Mouse (Mus musculus) limb, embryonic 13.5 days (tissue): ENCODE measurements around the gene Pld5. TPM values are rescaled to one million over a fixed set of nuclear protein-coding genes. Genes with fewer than 3 reads are reported as not detected.
A peak's percentile ranks its signal among the peaks of the same experiment; 100 is the strongest.

Experiments
- ATAC-seq: fragments of 200-750 bp; cut with Nextera tagmentation; 2 replicates; pipeline ENCODE4 v1.8.0; 2017; ENCODE audit warnings: low read depth, moderate number of reproducible peaks, moderate TSS enrichment; ENCODE audit not compliant: low FRiP score
- H3K27ac ChIP-seq: fragments of 300-500 bp; sonication (generic); 2 replicates; pipeline ENCODE4 v1.5.1; 2015; ENCODE audit warnings: inconsistent platforms, mild to moderate bottlenecking, moderate library complexity
- H3K27me3 ChIP-seq: fragments of 300-500 bp; sonication (generic); 2 replicates; pipeline ENCODE4 v1.6.1; 2015; ENCODE audit warnings: mild to moderate bottlenecking, inconsistent platforms
- H3K36me3 ChIP-seq: fragments of 300-500 bp; sonication (generic); 2 replicates; pipeline ENCODE4 v1.6.1; 2015; ENCODE audit warnings: inconsistent platforms, mild to moderate bottlenecking, moderate library complexity
- H3K4me1 ChIP-seq: fragments of 300-500 bp; sonication (generic); 2 replicates; pipeline ENCODE4 v1.6.1; 2015; ENCODE audit warnings: inconsistent platforms
- H3K4me2 ChIP-seq: fragments of 300-500 bp; sonication (generic); replicated peaks from 2 replicates; pipeline ENCODE4 v1.6.1; 2015; ENCODE audit warnings: inconsistent platforms, mild to moderate bottlenecking, moderate library complexity
- H3K4me3 ChIP-seq: fragments of 300-500 bp; sonication (generic); 2 replicates; pipeline ENCODE4 v1.5.1; 2015; ENCODE audit warnings: moderate library complexity, mild to moderate bottlenecking, inconsistent platforms
- H3K9ac ChIP-seq: fragments of 300-500 bp; sonication (generic); 2 replicates; pipeline ENCODE4 v1.6.1; 2015; ENCODE audit warnings: mild to moderate bottlenecking, inconsistent platforms
- H3K9me3 ChIP-seq: fragments of 300-500 bp; sonication (generic); 2 replicates; pipeline ENCODE4 v1.6.1; 2016; ENCODE audit warnings: inconsistent platforms
- WGBS: fragments of 180-500 bp; shearing (Covaris S2); methylation state at CpG from one replicate; pipeline ENCODE4 v1.1.7; 2015; 5-methylcytosine and 5-hydroxymethylcytosine counted together
- polyA plus RNA-seq: library from polyadenylated mRNA; unstranded; fragments of >200 nt; fragmentation: Nextera tagmentation; extraction: Ambion mirVana; gene quantifications from 2 replicates; pipeline ENCODE4 v1.2.1, GENCODE M21; 2015

Gene Pld5
- polyA plus RNA-seq, 1 experiment from 2014 or later = 0.88 TPM

DNA sequence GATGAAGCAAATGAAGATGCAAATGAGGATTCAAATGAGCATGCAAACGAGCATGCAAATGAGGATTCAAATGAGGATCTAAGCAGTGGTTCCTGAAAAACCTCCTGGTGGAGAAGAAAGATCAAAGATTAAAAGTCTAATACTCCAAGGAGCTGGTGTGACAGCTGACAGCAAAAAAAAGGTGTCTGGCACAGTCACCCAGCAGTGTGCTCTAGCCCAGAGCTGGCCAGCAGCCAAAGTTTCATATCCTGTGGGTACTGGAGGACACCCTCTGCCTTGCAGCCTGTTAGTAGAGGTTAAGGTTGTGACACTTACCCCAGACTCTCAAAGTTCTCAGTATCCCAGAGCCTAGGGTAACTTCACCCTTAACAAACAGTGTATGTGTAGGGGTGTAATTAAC, 199.7 kb downstream of the Pld5 start:
- H3K36me3 ChIP-seq = no peaks in the 10 kb centered on the region
- H3K4me1 ChIP-seq = no peaks in the 10 kb centered on the region
- WGBS = 73% methylated on average over 1 of the region's 1 CpGs
- H3K4me2 ChIP-seq = no peak overlapping the region
- H3K27ac ChIP-seq = no peak overlapping the region
- H3K9ac ChIP-seq = no peak overlapping the region
- H3K4me3 ChIP-seq = no peak overlapping the region
- no peaks in the 10 kb centered on the region for H3K27me3 ChIP-seq
- H3K9me3 ChIP-seq = no peaks in the 10 kb centered on the region
- 0 out of 2 replicates have a peak, but pooled peaks have one; percentile 43 for ATAC-seq

DNA sequence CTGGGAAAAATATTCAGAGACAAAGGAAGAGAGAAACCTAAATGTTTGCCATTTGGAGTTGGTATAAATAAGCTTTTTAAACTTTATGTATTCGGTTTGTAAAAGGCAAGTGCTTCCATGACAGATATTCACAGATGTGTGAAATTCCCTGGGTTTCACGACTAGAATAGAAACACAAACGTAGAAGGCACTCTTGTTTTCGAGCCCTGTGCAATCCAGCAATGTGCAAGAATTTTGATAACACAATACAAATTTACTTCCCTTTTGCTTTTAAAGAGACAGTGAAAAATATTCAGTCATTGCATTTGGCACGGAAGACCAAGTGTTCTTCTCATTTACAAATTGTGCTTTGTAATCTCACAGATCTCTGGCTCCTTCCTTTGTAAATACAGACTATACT, 200.6 kb downstream of the Pld5 start:
- Histone ChIP-seq H3K4me1 (no peaks in the 10 kb centered on the region), H3K27me3 (no peaks in the 10 kb centered on the region), H3K9ac (no peak overlapping the region), H3K9me3 (no peaks in the 10 kb centered on the region), H3K27ac (no peak overlapping the region), H3K4me2 (no peak overlapping the region), H3K4me3 (no peak overlapping the region), H3K36me3 (no peaks in the 10 kb centered on the region)
- WGBS = 69% methylated on average over 5 of the region's 5 CpGs
- no peak for ATAC-seq

DNA sequence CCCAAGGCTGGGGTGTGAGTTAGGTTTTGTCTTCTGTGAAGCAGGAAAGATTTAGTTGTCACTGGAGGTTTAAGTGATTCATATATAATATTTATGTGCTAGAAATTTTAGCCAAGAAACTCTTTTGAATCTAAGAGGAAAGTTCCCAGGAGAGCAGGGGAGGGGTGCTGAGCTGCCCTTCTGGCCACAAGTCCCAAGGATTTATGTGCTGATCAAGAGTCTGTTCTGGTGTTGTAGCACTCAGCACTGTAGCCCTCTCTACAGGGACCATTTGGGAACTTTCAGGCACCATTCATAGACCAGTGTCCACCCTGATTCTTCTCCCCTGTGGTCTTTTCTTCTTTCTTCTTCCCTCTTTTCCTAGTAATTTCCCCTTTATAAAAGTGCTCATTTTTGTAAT, 209.8 kb downstream of the Pld5 start:
- H3K27ac ChIP-seq = no peak overlapping the region
- H3K36me3 ChIP-seq = no peaks in the 10 kb centered on the region
- ATAC-seq = no peak
- no peaks in the 10 kb centered on the region for H3K27me3 ChIP-seq
- no peak overlapping the region for H3K9ac ChIP-seq
- no peak overlapping the region for H3K4me2 ChIP-seq
- no peak overlapping the region for H3K4me3 ChIP-seq
- H3K9me3 ChIP-seq = no peaks in the 10 kb centered on the region
- no peaks in the 10 kb centered on the region for H3K4me1 ChIP-seq

DNA sequence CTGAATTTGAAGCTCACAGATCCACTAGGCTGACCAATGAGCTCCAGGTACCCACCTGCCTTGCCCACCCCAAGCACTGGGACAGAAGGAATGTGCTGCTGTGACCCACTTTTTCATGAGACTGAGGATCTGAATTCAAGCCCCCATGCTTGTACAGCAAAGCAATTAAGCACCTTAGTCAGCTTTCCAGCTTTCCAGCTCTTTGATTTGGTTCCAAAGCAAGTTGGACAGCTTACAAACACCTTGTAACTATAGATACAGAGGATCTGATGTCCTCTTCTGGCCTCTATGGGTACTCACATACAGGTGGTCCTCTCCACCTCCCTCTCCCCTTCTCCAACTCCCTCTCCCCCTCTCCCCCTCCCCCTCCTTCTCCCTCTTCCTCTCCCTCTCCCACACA, 210.6 kb downstream of the Pld5 start:
- no peak for ATAC-seq
- H3K4me1 ChIP-seq = no peaks in the 10 kb centered on the region

DNA sequence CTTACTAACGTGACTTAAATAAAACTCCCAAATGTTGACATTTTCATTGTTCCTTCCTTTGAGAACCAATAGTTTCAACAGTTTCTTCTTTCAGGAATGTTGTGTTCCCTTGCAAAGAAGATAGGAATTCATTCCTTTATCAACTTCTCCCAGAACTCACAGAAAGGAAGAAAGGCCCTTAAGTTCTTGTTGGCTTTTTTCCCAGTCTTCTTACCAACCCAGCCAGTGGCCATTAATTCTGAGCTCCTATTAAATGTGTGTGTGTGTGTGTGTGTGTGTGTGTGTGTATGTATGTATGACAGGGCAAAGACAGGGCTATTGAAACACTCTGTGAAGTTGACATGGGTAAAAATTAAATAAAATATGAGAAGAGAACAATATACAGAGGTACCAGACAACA, 221.5 kb downstream of the Pld5 start:
- ATAC-seq = no peak
- no peaks in the 10 kb centered on the region for H3K4me1 ChIP-seq
- no peak overlapping the region for H3K9ac ChIP-seq
- H3K4me3 ChIP-seq = no peak overlapping the region
- H3K36me3 ChIP-seq = no peaks in the 10 kb centered on the region
- H3K4me2 ChIP-seq = no peak overlapping the region
- H3K9me3 ChIP-seq = no peaks in the 10 kb centered on the region
- WGBS = 73% methylated on average over 1 of the region's 1 CpGs
- no peak overlapping the region for H3K27ac ChIP-seq
- H3K27me3 ChIP-seq = no peaks in the 10 kb centered on the region

More for the DNA sequence above, 210.6 kb downstream of the Pld5 start:
- H3K4me3 ChIP-seq = no peak overlapping the region
- no peak overlapping the region for H3K9ac ChIP-seq
- H3K27ac ChIP-seq = no peak overlapping the region
- H3K4me2 ChIP-seq = no peak overlapping the region
- H3K36me3 ChIP-seq = no peaks in the 10 kb centered on the region
- no peaks in the 10 kb centered on the region for H3K9me3 ChIP-seq
- no peaks in the 10 kb centered on the region for H3K27me3 ChIP-seq

DNA sequence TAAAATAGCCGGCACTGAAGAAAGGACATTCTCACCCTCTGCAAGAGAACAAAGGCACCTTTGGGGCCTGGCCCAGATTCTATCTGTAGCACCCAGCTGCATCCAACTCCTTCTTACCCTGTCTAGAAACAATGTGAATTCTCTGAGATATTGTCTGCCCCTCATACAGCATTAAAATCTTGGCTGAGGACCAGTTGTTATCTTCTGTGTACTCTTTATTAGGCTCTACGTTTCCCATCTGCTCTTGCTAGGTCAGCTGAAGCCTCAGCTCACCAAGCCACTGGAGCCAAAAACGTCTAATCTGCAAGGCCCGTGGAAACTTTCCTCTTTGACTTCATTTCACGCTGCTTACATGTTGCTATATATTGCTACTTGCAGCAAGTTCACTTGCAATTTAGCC, 228.1 kb downstream of the Pld5 start:
- ATAC-seq = no peak
- Histone ChIP-seq H3K36me3 (no peaks in the 10 kb centered on the region), H3K4me3 (no peak overlapping the region), H3K9me3 (no peaks in the 10 kb centered on the region), H3K4me2 (no peak overlapping the region), H3K27me3 (no peaks in the 10 kb centered on the region), H3K27ac (no peak overlapping the region), H3K9ac (no peak overlapping the region), H3K4me1 (no peaks in the 10 kb centered on the region)
- 61% methylated on average over 5 of the region's 5 CpGs for WGBS

DNA sequence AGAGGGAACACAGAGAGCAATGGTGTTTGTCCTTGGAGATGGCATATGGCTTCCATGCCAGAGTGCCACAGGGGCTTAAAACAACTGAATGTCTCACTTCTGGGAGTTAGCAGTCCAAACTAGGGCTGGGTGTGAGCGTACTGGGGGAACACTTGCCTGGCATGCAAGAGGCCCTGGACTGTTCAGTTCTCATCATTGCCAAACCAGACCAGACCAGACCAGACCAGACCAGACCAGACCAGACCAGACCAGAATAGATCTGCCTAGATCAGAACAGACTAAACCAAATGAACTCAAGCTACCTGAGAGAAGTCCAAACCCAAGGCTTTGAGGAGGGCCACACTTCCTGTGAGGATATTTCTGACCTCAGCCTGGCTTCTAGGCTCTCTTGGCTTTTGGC, 228.7 kb downstream of the Pld5 start:
- Histone ChIP-seq H3K9me3 (no peaks in the 10 kb centered on the region), H3K27ac (no peak overlapping the region), H3K36me3 (no peaks in the 10 kb centered on the region), H3K27me3 (no peaks in the 10 kb centered on the region), H3K4me3 (no peak overlapping the region), H3K4me2 (no peak overlapping the region), H3K9ac (no peak overlapping the region), H3K4me1 (no peaks in the 10 kb centered on the region)
- no peak for ATAC-seq
- 100% methylated on average over 1 of the region's 1 CpGs for WGBS

DNA sequence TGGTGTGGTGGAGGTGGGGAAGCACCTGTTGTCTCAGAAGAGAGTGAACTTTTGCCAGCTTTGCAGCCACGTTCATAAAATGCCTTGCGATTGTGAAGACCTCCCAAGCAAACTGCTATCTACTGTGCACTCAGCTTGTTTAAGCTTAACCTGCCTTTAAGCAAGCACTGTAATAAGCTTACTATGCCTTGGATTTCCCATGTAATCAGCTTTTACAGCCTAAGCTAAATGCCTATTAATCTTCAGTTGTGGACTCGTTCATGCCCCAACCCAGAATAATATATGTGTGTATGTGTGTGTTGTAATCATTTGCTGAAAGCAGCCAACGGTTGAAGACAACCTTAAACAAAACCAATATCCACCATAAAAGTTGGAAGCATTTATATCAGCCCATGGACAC, 232.1 kb downstream of the Pld5 start:
- no peaks in the 10 kb centered on the region for H3K27me3 ChIP-seq
- H3K27ac ChIP-seq = no peak overlapping the region
- no peaks in the 10 kb centered on the region for H3K9me3 ChIP-seq

DNA sequence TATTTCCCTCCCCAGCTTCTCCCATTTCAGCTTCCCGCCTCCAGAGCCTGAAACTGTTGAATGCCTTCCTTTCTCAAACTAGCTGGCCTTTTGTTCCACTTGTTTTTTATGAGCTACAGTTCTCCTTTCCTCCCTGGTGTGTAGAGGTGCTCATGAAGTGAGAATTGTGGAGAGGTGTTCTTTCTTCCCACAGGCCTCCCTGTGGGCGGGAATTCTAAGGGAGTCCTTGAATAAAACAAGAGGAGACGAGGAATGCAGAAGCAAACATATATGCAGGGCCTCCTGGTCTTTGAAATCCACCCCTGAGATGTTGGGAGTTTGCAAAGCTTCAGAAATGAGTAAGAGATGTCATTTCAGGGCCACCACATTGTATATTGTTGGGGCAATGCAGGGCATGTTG, 235.2 kb downstream of the Pld5 start:
- Histone ChIP-seq H3K27me3 (no peaks in the 10 kb centered on the region), H3K9me3 (peaks cover 6% of the 10 kb centered on the region; the same call in 1 of the 2 replicates), H3K4me2 (no peak overlapping the region), H3K27ac (no peak overlapping the region), H3K4me3 (no peak overlapping the region), H3K9ac (no peak overlapping the region), H3K4me1 (no peaks in the 10 kb centered on the region), H3K36me3 (no peaks in the 10 kb centered on the region)
- WGBS = 46% methylated on average over 3 of the region's 3 CpGs
- no peak for ATAC-seq

More for the DNA sequence above, 232.1 kb downstream of the Pld5 start:
- no peak overlapping the region for H3K4me3 ChIP-seq
- no peak overlapping the region for H3K9ac ChIP-seq
- H3K36me3 ChIP-seq = no peaks in the 10 kb centered on the region
- H3K4me2 ChIP-seq = no peak overlapping the region
- no peak for ATAC-seq
- no peaks in the 10 kb centered on the region for H3K4me1 ChIP-seq
- 54% methylated on average over 4 of the region's 4 CpGs for WGBS

DNA sequence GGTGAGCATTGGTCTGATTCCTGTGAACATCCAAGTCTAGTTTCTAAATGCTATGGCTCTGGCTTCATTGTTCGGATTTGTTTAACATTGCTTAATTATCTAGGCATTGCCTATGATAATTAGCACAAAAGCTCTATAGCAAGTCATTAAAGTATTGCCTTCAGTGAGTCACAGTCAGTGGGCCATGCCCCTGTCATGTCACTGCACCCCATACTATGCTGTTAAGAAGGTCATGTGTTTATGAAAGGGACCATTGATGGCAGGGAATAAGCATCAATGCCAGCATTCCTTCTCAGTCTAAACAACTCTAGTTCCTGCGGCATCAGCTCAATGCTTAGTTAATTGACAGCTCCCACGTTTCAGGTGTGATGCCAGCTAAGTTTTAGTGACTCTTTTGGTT, 239.1 kb downstream of the Pld5 start:
- WGBS = 68% methylated on average over 3 of the region's 3 CpGs
- no peaks in the 10 kb centered on the region for H3K4me1 ChIP-seq
- H3K9me3 ChIP-seq = peaks cover 6% of the 10 kb centered on the region; the same call in 1 of the 2 replicates
- H3K36me3 ChIP-seq = no peaks in the 10 kb centered on the region
- H3K27me3 ChIP-seq = no peaks in the 10 kb centered on the region
- H3K9ac ChIP-seq = no peak overlapping the region
- no peak overlapping the region for H3K4me2 ChIP-seq
- no peak overlapping the region for H3K4me3 ChIP-seq
- H3K27ac ChIP-seq = no peak overlapping the region
- no peak for ATAC-seq

DNA sequence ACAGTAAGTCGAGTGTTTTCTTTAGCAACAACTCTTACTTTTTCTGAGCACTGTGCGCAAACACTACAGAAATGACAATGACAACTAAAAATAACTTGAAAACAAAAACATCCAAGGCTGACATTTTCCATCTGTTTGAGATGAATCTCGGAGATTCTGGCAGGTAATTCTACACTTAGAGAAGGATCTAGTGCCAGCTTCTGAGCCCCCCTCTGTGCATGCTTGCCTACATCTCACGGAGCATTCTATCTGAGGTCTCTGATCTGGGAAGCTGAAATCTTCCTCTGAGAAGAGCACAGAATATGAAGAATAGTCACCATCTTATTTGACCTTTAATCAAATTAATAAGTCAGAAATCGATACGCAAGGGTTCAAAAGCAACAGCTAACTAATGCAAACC, 240.4 kb downstream of the Pld5 start:
- ATAC-seq = no peak
- no peak overlapping the region for H3K4me3 ChIP-seq
- no peaks in the 10 kb centered on the region for H3K27me3 ChIP-seq
- H3K4me1 ChIP-seq = no peaks in the 10 kb centered on the region
- H3K9me3 ChIP-seq = peaks cover 6% of the 10 kb centered on the region; the same call in 1 of the 2 replicates
- H3K27ac ChIP-seq = no peak overlapping the region
- H3K4me2 ChIP-seq = no peak overlapping the region
- no peak overlapping the region for H3K9ac ChIP-seq
- WGBS = 86% methylated on average over 6 of the region's 6 CpGs
- H3K36me3 ChIP-seq = no peaks in the 10 kb centered on the region

DNA sequence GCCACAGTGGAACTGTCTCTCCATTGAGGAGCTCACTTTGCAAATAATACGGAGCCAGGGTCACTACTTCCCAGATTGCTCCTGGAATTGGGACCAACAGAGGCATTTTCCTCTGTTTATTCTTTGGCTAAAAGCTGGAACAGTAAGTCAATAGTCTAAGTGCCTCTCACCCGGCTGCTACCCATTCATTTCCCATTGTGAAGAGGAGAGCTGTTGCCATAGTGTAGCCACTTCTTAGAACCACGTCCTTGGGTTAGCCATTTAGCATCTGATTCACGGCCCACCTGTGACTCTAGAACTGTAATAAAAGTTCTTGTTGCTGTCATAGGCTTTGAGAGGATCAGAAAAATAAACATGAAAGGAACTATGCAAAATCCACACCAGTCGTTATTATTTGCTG, 241.4 kb downstream of the Pld5 start:
- WGBS = 82% methylated on average over 5 of the region's 5 CpGs
- no peak for ATAC-seq
- no peak overlapping the region for H3K4me2 ChIP-seq

DNA sequence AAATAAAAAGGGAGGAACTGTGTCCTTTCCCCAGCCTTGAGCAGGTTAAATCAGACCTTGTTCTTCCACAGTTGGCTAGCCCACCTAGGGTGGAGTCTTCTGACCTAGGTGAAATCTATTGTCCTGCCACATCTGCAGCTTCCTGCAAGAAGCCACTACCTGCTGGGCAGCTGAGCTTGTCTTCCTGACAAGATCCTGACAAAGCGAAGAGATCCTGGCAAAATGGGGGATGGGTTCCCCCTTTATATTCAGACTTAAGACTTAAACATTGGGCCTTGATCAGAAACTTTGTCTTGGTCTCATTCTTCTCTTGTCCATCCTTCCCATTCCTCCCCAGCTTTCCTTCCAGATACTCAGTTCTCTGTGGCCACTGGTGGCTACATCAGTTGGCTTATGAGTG, 246.0 kb downstream of the Pld5 start:
- H3K9me3 ChIP-seq = no peaks in the 10 kb centered on the region
- no peak overlapping the region for H3K4me3 ChIP-seq
- H3K9ac ChIP-seq = no peak overlapping the region
- no peak overlapping the region for H3K4me2 ChIP-seq
- no peaks in the 10 kb centered on the region for H3K27me3 ChIP-seq
- WGBS = 91% methylated on average over 1 of the region's 1 CpGs
- no peaks in the 10 kb centered on the region for H3K36me3 ChIP-seq
- no peak for ATAC-seq
- H3K4me1 ChIP-seq = no peaks in the 10 kb centered on the region
- H3K27ac ChIP-seq = no peak overlapping the region

More for the DNA sequence above, 241.4 kb downstream of the Pld5 start:
- Histone ChIP-seq H3K4me3 (no peak overlapping the region), H3K9ac (no peak overlapping the region), H3K27me3 (no peaks in the 10 kb centered on the region), H3K9me3 (peaks cover 6% of the 10 kb centered on the region; the same call in 1 of the 2 replicates), H3K27ac (no peak overlapping the region), H3K36me3 (no peaks in the 10 kb centered on the region), H3K4me1 (no peaks in the 10 kb centered on the region)
